Mouse (Mus musculus) kidney, adult 2 months (tissue): ENCODE measurements around the gene Kdm8.

ENCODE experiments used
- CTCF ChIP-seq: fragments of 200-500 bp; conservative IDR thresholded peaks from 2 replicates; pipeline ENCODE4 v1.5.1; 2011; ENCODE audit warnings: low read depth, mild to moderate bottlenecking, control low read depth, low read length, moderate library complexity, mixed read lengths; ENCODE audit not compliant: insufficient read depth, insufficient read length
- POLR2A ChIP-seq: fragments of 200-500 bp; IDR thresholded peaks from one replicate; pipeline ENCODE4 v1.6.1; 2011; ENCODE audit warnings: low read depth, low read length, control low read depth

GRCm38 (mm10) chr7:125407136-125407535 lies 37.3 kb upstream of the Kdm8 start:
- TF ChIP-seq CTCF (no peak), POLR2A (no peak)
